Mouse (Mus musculus): ENCODE results near the gene Pcsk6. TPM values are rescaled to one million over a fixed set of nuclear protein-coding genes. Genes with fewer than 3 reads are reported as not detected.

Pcsk6 gene
- polyA plus RNA-seq, 1 experiment from 2014 or later = 1.1 TPM

GRCm38 (mm10) chr7:66091553-66091952 is 230.0 kb downstream of the Pcsk6 start:
- 88% methylated on average over 7 of the region's 7 CpGs for WGBS
- Histone ChIP-seq H3K4me3 (no peak overlapping the region), H3K4me2 (no peak overlapping the region), H3K9ac (no peak overlapping the region), H3K27me3 (replicated peaks) (no peaks in the 10 kb centered on the region), H3K36me3 (replicated peaks) (peaks cover 34% of the 10 kb centered on the region; the same call in 1 of the 2 replicates), H3K4me1 (no peaks in the 10 kb centered on the region), H3K9me3 (no peaks in the 10 kb centered on the region), H3K27ac (no peak overlapping the region)
- ATAC-seq (replicated peaks) = no peak

GRCm38 (mm10) chr7:66092656-66093055 is 231.1 kb downstream of the Pcsk6 start:
- Histone ChIP-seq H3K36me3 (replicated peaks) (peaks cover 24% of the 10 kb centered on the region; the same call in 1 of the 2 replicates), H3K4me3 (no peak overlapping the region), H3K4me1 (no peaks in the 10 kb centered on the region), H3K27me3 (replicated peaks) (no peaks in the 10 kb centered on the region), H3K4me2 (no peak overlapping the region), H3K9me3 (no peaks in the 10 kb centered on the region), H3K27ac (no peak overlapping the region), H3K9ac (no peak overlapping the region)
- 90% methylated on average over 8 of the region's 8 CpGs for WGBS
- no peak for ATAC-seq (replicated peaks)

GRCm38 (mm10) chr7:66094141-66094540 is 232.6 kb downstream of the Pcsk6 start:
- ATAC-seq (replicated peaks) = no peak
- no peaks in the 10 kb centered on the region for H3K9me3 ChIP-seq
- no peak overlapping the region for H3K27ac ChIP-seq
- no peak overlapping the region for H3K4me2 ChIP-seq
- H3K9ac ChIP-seq = no peak overlapping the region
- no peaks in the 10 kb centered on the region for H3K27me3 ChIP-seq (replicated peaks)
- no peak overlapping the region for H3K4me3 ChIP-seq
- H3K36me3 ChIP-seq (replicated peaks) = peaks cover 11% of the 10 kb centered on the region; the same call in 1 of the 2 replicates
- WGBS = 74% methylated on average over 5 of the region's 5 CpGs
- H3K4me1 ChIP-seq = no peaks in the 10 kb centered on the region

GRCm38 (mm10) chr7:66098803-66099202 is 237.3 kb downstream of the Pcsk6 start:
- no peak overlapping the region for H3K4me2 ChIP-seq
- no peak overlapping the region for H3K27ac ChIP-seq
- H3K27me3 ChIP-seq (replicated peaks) = 0 out of 2 replicates have a peak, but pooled peaks cover 3% of the 10 kb centered on the region
- no peaks in the 10 kb centered on the region for H3K36me3 ChIP-seq (replicated peaks)
- H3K4me3 ChIP-seq = no peak overlapping the region
- H3K9me3 ChIP-seq = no peaks in the 10 kb centered on the region
- no peaks in the 10 kb centered on the region for H3K4me1 ChIP-seq
- no peak overlapping the region for H3K9ac ChIP-seq
- no peak for ATAC-seq (replicated peaks)
- 86% methylated on average over 7 of the region's 7 CpGs for WGBS

Other genes with a start within 250 kb of the Pcsk6 start
- gene Tarsl2, start 216.8 kb upstream of the Pcsk6 start, polyA plus RNA-seq (2015; fragmentation: Nextera tagmentation; extraction: Ambion mirVana) = 16.1 and 16.5 TPM in 2 replicates
- 80.8 and 81.4 TPM in 2 replicates for gene Tm2d3, start 170.6 kb upstream of the Pcsk6 start, polyA plus RNA-seq (2015; fragmentation: Nextera tagmentation; extraction: Ambion mirVana)
- not detected in 2 replicates for gene Gm45213, start 181.9 kb downstream of the Pcsk6 start, polyA plus RNA-seq (2015; fragmentation: Nextera tagmentation; extraction: Ambion mirVana)
- gene Snrpa1, start 197.3 kb downstream of the Pcsk6 start, polyA plus RNA-seq (2015; fragmentation: Nextera tagmentation; extraction: Ambion mirVana) = 127 and 132 TPM in 2 replicates
- 80.2 and 84.7 TPM in 2 replicates for gene Selenos, start 217.9 kb downstream of the Pcsk6 start, polyA plus RNA-seq (2015; fragmentation: Nextera tagmentation; extraction: Ambion mirVana)
- 10.0 and 10.7 TPM in 2 replicates for gene Chsy1, start 247.8 kb downstream of the Pcsk6 start, polyA plus RNA-seq (2015; fragmentation: Nextera tagmentation; extraction: Ambion mirVana)

Measured in midbrain, embryonic 15.5 days (tissue).